Mouse (Mus musculus) right cerebral cortex, postnatal 36 days (tissue): ENCODE measurements at regions not wholly inside any gene's neighbourhood (a gene's known extent, or its start where the extent isn't known, plus 50 kb on each side); places are given as distances from the start of the nearest gene placed in this dataset.
"Not testable (repeated sequence)": the region's sequence is repeated elsewhere in the genome, so short reads cannot be mapped to it uniquely, and the experiment has no call there.

Experiments
- DNase-seq, 2 experiments: peaks; one replicate each; pipeline ENCODE4 v3.0.0; 2022; ENCODE audit warnings: low spot score in 2 of 2, mixed read lengths in 1 of 2

- DNase-seq, result not testable (repeated sequence)
These were observed 670.2 kb upstream of the Chrm3 start for GRCm38 (mm10) chr13:11030874-11031273.

- DNase-seq, result no peak
These were observed 669.7 kb upstream of the Chrm3 start for GRCm38 (mm10) chr13:11030381-11030780.

GRCm38 (mm10) chr13:11025918-11026317 is 665.3 kb upstream of the Chrm3 start:
- peak in 1 of 2 experiments; percentile 1 for DNase-seq

GRCm38 (mm10) chr13:11024441-11024840 is 663.8 kb upstream of the Chrm3 start:
- DNase-seq, result no peak

DNA sequence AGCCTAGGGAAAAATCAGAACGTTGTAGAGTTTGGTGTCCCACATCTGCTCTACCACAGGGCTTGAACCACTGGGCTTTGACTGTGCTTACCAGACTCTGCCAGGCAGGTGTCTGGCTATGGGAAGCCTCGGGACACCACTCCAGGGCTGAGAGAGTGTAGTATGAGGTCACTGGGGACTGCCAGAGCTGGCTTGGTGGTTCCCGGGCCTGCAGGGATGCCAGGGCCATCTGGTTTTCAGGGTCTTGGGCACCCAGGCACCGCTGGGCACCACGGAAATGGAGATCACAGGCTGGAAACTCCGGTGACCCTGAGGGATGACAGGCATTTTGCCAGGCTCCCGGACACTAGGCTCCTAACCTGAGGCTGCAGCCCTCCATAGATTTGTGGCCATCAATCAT is 656.9 kb upstream of the Chrm3 start:
- no peak for DNase-seq

DNA sequence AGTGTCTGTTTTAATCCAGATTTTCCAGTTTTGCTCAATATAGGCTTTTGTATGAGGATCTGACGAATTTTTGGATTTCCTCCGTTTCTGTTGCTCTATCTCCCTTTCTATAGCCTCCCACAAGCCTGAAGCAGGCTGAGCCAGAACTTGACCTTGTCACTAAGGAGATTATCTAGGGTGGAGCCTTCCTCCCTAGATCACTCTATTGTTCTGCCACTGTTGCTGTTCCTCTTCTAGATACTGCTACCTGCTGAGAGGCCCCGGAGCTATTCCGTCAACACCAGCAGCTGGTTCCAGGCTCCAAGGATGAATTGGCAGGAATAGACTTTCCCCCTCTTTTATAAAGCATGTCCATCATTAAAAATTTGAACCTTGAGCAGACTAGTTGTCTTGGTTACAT is 644.7 kb upstream of the Chrm3 start:
- DNase-seq, result no peak

DNA sequence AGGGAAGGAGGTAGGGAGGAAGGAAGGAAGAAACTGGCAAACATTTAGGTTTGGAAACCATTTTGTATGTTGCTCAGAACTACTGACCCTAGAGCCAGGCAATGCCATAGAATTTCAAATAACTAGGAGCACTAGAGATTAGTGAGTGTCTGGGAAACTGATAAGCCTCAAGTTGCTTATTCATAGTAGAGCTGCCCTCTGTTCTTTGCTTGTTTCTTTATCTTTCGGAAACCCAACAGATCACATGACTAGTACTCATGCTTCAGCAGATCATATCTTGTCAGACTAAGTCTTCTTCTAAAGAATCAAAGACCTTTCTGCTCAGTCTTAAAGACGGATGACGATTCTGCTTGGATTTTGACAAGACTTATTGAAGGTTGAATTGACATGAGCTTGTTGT is 630.5 kb upstream of the Chrm3 start:
- DNase-seq, result no peak

DNA sequence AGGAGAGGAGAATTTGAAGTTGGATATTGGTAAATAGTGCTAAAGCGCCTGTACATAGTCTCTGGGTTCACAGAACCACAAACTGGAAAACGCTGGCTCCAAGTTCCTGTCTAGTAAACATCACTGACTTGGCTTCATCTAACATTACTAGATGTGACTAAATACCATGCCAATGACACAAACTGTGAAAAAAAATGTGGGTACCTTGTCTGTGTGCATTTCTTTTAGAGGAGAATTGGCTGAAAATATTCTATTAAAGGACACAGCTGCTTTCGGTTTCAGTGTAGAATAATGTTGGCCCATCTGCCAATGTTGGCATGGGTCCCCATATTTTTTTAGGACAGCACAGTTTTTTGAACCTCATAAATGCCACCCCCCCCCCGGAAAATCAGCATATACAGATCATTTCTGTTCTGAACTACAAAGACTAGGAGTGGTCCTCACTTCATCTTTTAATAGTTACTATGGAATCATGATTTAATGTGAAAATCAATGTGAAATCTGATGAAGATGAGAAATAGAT is 629.9 kb upstream of the Chrm3 start:
- no peak for DNase-seq

- DNase-seq, result no peak
These were observed 628.6 kb upstream of the Chrm3 start for GRCm38 (mm10) chr13:10989095-10989814.

GRCm38 (mm10) chr13:10983736-10984135 is 623.1 kb upstream of the Chrm3 start:
- no peak for DNase-seq

GRCm38 (mm10) chr13:10982543-10982942 is 621.9 kb upstream of the Chrm3 start:
- DNase-seq, result no peak

GRCm38 (mm10) chr13:10971932-10972331 is 611.3 kb upstream of the Chrm3 start:
- no peak for DNase-seq

GRCm38 (mm10) chr13:10970721-10971120 is 610.1 kb upstream of the Chrm3 start:
- DNase-seq, result no peak

DNA sequence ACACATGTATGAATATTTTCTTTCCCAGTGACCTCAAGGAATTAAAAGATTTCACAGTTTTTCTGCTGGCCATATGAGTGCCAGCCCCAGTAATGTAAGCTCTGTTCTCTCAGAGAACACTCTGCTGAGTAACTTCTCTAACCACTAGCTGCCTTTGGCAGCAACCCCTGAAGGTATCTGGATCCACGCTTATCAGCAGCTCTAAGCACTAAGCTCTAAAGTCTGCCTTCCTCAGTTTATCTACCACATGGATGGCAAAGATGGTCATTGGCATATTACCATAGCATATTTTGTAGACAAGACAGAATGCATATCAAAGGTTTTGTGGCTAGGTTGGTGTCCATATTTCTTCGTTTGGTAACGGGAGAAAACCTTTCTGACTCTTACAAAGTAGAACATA is 592.3 kb upstream of the Chrm3 start:
- DNase-seq, result no peak

DNA sequence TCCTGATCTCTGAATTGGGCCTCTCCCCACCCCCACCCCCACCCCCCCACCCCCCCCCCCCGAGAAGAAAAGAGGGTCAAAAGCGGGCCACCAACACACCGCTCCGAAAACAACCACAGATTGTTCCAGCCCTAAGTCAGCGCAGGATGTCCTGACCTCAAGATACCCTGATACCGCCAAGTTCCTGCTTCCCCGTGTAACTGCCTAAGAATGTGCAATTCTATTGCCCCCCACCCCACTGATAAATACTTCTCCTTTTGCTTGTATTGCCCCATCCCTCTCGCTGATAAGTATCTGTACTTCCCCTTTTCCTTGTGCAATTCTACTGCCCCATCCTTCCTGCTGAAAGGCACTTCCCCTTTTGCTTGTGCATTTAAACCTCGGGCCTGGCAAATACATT is 590.0 kb upstream of the Chrm3 start:
- DNase-seq, result not testable (repeated sequence)

- DNase-seq, result no peak
These were observed 586.8 kb upstream of the Chrm3 start for GRCm38 (mm10) chr13:10947398-10947797.

GRCm38 (mm10) chr13:10943877-10944276 is 583.2 kb upstream of the Chrm3 start:
- no peak for DNase-seq

DNA sequence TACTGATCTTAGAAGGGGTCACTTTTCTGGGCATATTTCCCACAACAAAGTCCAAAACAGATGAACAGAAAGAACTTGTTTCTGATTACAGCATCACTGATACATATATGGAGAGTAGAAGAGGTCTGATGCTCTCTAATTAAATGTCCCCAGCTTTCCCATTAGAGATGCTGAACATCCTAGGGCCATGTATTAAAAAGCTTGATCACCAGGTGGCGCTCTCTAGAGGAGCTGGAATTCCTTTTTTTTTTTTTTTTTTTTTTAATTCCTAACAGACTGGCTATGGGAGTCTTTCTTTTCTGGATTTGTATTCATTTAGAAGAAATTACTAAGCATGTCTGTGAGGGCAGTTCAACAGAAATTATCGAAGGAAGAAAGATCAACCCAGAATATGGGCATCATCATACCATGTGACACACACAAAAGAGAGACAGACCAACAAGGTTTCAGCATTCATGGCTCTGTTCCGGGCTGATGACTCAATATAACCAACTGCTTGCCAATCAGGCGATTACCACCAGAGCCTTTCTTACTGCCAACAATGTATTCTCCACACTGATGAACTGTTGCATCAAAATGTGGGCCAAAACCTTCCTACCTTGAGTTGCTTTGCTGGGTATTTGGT is 581.5 kb upstream of the Chrm3 start:
- no peak for DNase-seq

GRCm38 (mm10) chr13:10938233-10938632 is 577.6 kb upstream of the Chrm3 start:
- no peak for DNase-seq

- no peak for DNase-seq
These were observed 570.1 kb upstream of the Chrm3 start for GRCm38 (mm10) chr13:10930741-10931140.

DNA sequence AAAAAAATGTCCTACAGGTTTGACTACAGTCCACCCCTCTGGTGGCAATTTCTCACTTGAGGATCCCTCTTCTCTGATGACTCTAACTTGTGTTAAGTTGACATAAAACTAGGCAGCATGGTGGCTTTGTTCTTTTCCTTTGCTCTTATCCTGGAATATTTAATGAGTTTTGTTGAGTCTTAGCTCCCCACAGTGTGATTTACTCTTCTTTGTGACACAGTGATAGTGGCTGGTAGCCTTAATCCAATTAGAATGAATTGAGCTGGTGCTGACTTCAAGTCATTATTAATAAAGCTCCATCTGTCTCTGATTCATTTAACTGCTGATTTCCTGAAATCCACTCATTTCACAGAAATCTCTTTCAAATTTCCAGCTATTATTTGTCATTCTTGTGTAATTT is 553.7 kb upstream of the Chrm3 start:
- no peak for DNase-seq

GRCm38 (mm10) chr13:10909122-10909751 is 548.6 kb upstream of the Chrm3 start:
- DNase-seq, result no peak

DNA sequence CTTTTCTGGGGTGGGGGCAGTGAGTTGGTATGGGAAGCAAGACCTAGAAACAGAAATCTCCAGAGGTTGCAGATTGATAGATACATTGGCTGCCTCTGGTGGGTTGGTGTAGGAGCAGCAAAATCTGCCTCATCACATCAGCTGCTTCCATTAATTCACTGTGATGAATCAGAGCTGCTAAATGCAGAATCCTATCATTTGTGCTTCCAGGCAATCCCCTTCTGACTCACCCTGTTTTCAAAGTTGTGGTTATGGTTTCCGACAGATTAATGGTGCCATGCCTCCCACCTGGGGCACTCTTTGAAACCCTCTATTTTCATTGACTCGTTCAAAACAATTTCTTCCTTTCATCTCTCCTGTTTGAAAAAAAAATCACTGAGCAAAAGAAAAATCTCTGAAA is 507.2 kb upstream of the Chrm3 start:
- DNase-seq, result peak; percentile 5 to 14
